Mouse (Mus musculus): Measurements from ENCODE around the gene Hormad1.

Hormad1 gene

DNA sequence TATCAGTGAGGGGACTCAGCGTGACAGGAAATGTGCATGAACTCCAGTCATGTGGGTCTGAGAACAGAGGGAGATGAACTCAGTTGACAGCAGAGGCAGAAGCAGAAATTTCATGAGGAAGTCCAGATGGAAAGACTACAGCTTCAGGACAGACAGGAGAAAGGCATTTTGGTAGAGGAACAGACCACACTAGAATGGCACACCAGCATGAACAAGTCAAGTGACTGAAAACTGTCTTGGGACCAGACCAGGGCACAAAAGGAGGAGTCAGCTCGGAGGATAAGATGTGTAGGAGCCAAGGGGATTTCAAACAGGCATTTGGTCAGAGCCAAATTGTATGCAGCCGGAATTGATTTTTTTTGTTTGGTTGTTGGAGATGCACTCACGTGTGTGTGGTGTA, 76.2 kb downstream of the Hormad1 start:
- no peak for DNase-seq (ENCODE audit: low spot score in 2 of 2)

DNA sequence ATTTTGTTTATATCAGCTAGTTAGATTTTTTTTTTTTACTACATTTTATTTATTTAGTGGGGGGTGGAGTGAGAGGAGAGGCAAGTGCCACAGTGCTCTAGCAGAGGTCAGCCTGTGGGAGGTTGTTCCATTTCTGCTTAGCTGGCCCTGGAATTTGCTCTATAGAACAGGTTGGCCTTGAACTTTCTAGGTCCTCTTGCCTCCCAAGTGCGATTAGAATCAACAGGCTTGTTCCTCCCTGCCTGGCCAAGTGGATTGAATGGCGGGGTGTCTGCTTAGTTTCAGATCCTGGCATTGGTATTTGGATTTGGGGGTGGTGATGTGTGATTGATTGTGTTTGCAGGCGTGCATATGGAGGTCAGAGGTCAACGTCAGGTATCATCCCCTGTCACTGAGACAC, 76.6 kb downstream of the Hormad1 start:
- no peak for DNase-seq (ENCODE audit: low spot score in 2 of 2)
